Mouse (Mus musculus): ENCODE data around the gene Gm6793. TPM values are rescaled to one million over a fixed set of nuclear protein-coding genes. Genes with fewer than 3 reads are reported as not detected.

Gm6793 gene
- polyA plus RNA-seq, 1 experiment from 2014 or later, result 0.28 TPM

DNA sequence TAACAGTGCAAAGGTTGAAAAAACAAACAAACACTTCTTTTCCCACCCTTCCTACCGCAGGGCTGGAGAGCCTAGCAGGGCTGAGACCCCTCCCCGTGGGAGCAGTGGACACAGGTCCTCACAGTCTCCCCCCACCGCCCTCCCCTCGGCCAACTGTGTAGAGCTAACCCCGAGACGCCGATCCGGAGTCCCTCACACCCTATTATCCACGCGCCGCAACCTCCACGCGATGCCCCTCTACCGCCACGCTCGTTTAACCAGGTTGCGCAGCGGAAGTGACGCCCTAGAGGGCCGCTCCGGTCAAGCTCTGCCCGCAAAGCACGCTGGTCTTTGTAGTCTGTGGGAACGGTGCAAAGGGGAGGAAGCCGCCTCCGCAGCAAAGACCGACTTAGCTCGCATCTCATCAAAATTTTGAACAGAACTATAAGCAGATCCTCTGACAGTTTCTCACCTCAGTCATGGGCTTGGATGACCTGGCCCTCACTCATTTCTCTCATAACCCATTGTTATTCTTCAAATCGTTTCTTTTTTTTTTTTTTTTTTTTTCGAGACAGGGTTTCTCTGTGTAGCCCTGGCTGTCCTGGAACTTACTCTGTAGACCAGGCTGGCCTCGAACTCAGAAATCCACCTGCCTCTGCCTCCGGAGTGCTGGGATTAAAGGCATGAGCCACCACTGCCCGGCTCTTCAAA is 22.7 kb downstream of the Gm6793 start, which contains the start of gene Adat1:
Adat1 (minus strand) TSS at position 290 of the 690 bp plus-strand sequence.
- WGBS (ENCODE audit: insufficient replicate concordance), result 3% methylated on average over 32 of the region's 33 CpGs
- ATAC-seq (peak; percentile 97), DNase-seq (peak; percentile 93)
- Histone ChIP-seq H3K27ac (ENCODE audit: low read depth) (0 out of 2 replicates have a peak within 1 kb of the TSS, but pooled peaks have one; percentile 46), H3K9me3 (ENCODE audit: low read length) (no peaks in the 10 kb centered on the region), H3K9ac (replicated peaks) (peak within 1 kb of the TSS; percentile 73), H3K4me1 (ENCODE audit: insufficient read depth) (0 out of 2 replicates have a peak, but pooled peaks cover 3% of the 10 kb centered on the region), H3K4me3 (ENCODE audit: low read depth, low read length) (peak within 1 kb of the TSS; percentile 72), H3K27me3 (ENCODE audit: insufficient read depth, low read length) (no peaks in the 10 kb centered on the region), H3K4me2 (ENCODE audit: low read depth, low read length) (peak within 1 kb of the TSS; percentile 91), H3K36me3 (replicated peaks; ENCODE audit: insufficient read depth, low read length) (peaks cover 29% of the 10 kb centered on the region)
- TF ChIP-seq CTCF (IDR thresholded peaks at IDR 0.05; ENCODE audit: low read depth), result peak; percentile 9; the same call in 1 of the 2 replicates
- no peak for TF ChIP-seq EP300 (IDR thresholded peaks at IDR 0.05; ENCODE audit: low read depth)

DNA sequence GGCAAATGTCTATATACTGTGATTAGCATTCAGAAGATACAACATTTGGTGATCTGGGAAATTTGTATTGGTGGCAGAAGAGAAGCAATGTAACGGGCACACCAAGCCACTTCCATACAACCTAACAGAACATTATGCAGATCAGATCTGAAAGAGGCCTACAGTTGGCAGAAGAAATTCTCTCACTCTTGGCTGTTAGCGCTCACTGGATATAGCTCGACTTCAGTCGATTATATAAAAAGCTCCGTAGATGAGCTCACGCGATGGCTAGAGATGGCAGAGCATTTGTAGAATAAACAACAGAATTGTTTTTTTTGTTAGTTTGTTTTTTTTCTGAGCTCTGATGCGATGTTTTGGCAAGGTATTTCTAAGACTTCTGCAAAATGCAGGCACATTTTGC is 23.6 kb downstream of the Gm6793 start:
- Histone ChIP-seq H3K27ac (ENCODE audit: low read depth) (no peak overlapping the region), H3K9me3 (ENCODE audit: low read length) (no peaks in the 10 kb centered on the region), H3K4me1 (ENCODE audit: insufficient read depth) (0 out of 2 replicates have a peak, but pooled peaks cover 3% of the 10 kb centered on the region), H3K36me3 (replicated peaks; ENCODE audit: insufficient read depth, low read length) (peaks cover 26% of the 10 kb centered on the region), H3K4me2 (ENCODE audit: low read depth, low read length) (peak overlapping the region; percentile 91), H3K4me3 (ENCODE audit: low read depth, low read length) (peak overlapping the region; percentile 72), H3K27me3 (ENCODE audit: insufficient read depth, low read length) (no peaks in the 10 kb centered on the region), H3K9ac (replicated peaks) (peak overlapping the region; percentile 73)
- ATAC-seq (no peak), DNase-seq (no peak)
- TF ChIP-seq EP300 (IDR thresholded peaks at IDR 0.05; ENCODE audit: low read depth) (no peak), CTCF (IDR thresholded peaks at IDR 0.05; ENCODE audit: low read depth) (no peak)
- 56% methylated on average over 8 of the region's 8 CpGs for WGBS (ENCODE audit: insufficient replicate concordance)

DNA sequence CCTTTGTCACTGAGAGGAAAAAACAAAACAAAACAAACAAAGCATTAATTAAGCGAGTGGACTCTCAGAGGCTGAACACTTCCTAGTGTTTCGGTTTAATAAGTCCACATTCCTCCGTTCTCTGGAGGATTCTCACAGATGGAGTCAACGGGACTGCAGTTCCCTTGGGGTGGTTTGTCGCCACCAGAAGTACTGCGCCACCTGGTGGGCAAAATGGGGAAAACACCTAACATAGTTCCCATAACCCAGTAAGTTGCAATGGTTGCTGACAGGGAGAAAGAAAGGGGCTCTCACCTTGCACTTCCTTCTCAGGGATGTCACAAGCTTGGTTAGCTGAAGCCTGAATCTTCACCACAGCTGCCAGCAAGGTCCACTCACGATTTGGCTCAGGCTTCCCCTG is 24.9 kb downstream of the Gm6793 start:
- 12% methylated on average over 7 of the region's 7 CpGs for WGBS (ENCODE audit: insufficient replicate concordance)
- ATAC-seq (peak; percentile 56), DNase-seq (peak; percentile 87)
- Histone ChIP-seq H3K4me3 (ENCODE audit: low read depth, low read length) (no peak overlapping the region), H3K36me3 (replicated peaks; ENCODE audit: insufficient read depth, low read length) (peaks cover 20% of the 10 kb centered on the region), H3K4me2 (ENCODE audit: low read depth, low read length) (no peak overlapping the region), H3K4me1 (ENCODE audit: insufficient read depth) (0 out of 2 replicates have a peak, but pooled peaks cover 3% of the 10 kb centered on the region), H3K9me3 (ENCODE audit: low read length) (no peaks in the 10 kb centered on the region), H3K9ac (replicated peaks) (no peak overlapping the region), H3K27ac (ENCODE audit: low read depth) (no peak overlapping the region), H3K27me3 (ENCODE audit: insufficient read depth, low read length) (no peaks in the 10 kb centered on the region)
- TF ChIP-seq EP300 (IDR thresholded peaks at IDR 0.05; ENCODE audit: low read depth), result no peak
- TF ChIP-seq CTCF (IDR thresholded peaks at IDR 0.05; ENCODE audit: low read depth), result peak; percentile 95

DNA sequence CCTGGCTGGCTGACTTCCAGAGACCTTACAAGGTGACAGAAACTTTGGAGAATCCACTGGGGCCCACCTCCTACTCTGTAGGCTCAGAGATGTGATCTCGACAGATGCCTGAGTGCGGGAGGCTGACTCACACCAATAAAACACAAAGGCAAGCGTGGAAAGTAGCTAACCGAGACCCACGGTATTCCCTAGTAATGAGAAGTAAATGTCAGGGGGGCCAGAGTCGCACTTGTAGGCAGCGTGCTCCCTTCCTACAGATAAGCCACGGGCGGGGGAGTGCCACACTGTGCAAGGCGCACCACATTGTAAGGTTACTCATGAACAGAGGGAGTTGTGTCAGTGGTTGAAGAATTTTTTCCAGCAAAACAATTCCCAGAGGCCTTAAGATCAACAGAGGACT is 30.3 kb downstream of the Gm6793 start:
- H3K9ac ChIP-seq (replicated peaks), result no peak overlapping the region
- 79% methylated on average over 10 of the region's 10 CpGs for WGBS (ENCODE audit: insufficient replicate concordance)
- TF ChIP-seq EP300 (IDR thresholded peaks at IDR 0.05; ENCODE audit: low read depth) (no peak), CTCF (IDR thresholded peaks at IDR 0.05; ENCODE audit: low read depth) (no peak)
- no peaks in the 10 kb centered on the region for H3K27me3 ChIP-seq (ENCODE audit: insufficient read depth, low read length)
- H3K4me3 ChIP-seq (ENCODE audit: low read depth, low read length), result no peak overlapping the region
- no peaks in the 10 kb centered on the region for H3K4me1 ChIP-seq (ENCODE audit: insufficient read depth)
- no peak overlapping the region for H3K4me2 ChIP-seq (ENCODE audit: low read depth, low read length)
- H3K36me3 ChIP-seq (replicated peaks; ENCODE audit: insufficient read depth, low read length), result peaks cover 18% of the 10 kb centered on the region
- no peaks in the 10 kb centered on the region for H3K9me3 ChIP-seq (ENCODE audit: low read length)
- ATAC-seq, result no peak
- no peak overlapping the region for H3K27ac ChIP-seq (ENCODE audit: low read depth)
- DNase-seq, result no peak

DNA sequence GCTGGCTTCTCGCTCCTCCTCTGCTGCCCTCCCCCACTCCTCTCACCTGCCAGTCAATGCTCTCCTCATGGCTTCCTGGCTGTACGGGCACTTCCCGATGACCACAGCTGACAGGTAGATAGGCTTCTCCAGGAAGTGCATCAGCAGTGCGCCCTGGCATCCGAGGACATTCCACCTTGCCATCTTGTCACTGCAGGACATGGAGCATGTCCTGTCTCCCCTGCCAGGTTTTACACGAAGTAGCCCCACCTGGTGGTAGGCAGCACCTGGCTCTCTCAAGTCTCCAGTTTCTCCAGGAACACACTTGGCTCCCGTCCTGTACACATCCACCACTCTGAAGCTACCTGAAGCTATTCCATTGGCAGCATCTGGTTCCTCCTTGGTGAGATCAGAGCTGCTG is 32.7 kb downstream of the Gm6793 start:
- peaks cover 14% of the 10 kb centered on the region; the same call in 1 of the 2 replicates for H3K36me3 ChIP-seq (replicated peaks; ENCODE audit: insufficient read depth, low read length)
- WGBS (ENCODE audit: insufficient replicate concordance), result 74% methylated on average over 7 of the region's 7 CpGs

DNA sequence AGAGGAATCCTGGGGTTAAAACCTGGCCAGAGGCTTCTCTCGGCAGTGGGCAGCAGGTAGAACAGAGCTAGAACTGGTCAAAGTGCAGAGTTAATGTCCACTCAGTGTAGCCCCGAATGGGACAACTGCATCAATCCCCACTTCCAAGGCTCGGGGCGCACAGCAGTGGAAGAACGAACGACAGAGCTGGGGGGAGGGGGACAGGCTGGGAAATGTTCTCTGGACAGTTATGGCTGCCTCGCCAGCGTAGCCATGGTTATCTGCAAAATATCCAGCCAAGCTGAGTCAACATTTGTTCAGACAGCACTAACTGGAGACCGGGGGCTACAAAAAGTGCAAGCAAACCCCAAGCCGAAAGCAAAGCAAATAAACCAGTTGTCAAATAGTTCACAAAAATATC is 36.7 kb downstream of the Gm6793 start:
- H3K27ac ChIP-seq (ENCODE audit: low read depth), result no peak overlapping the region
- WGBS (ENCODE audit: insufficient replicate concordance), result 59% methylated on average over 10 of the region's 10 CpGs
- TF ChIP-seq CTCF (IDR thresholded peaks at IDR 0.05; ENCODE audit: low read depth) (no peak), EP300 (IDR thresholded peaks at IDR 0.05; ENCODE audit: low read depth) (no peak)
- H3K4me1 ChIP-seq (ENCODE audit: insufficient read depth), result peaks cover 4% of the 10 kb centered on the region; the same call in 1 of the 2 replicates
- ATAC-seq, result peak; percentile 47
- 0 out of 2 replicates have a peak overlapping the region, but pooled peaks have one; percentile 7 for H3K9ac ChIP-seq (replicated peaks)
- H3K36me3 ChIP-seq (replicated peaks; ENCODE audit: insufficient read depth, low read length), result peaks cover 3% of the 10 kb centered on the region; the same call in 1 of the 2 replicates
- no peaks in the 10 kb centered on the region for H3K27me3 ChIP-seq (ENCODE audit: insufficient read depth, low read length)
- no peak for DNase-seq
- H3K4me2 ChIP-seq (ENCODE audit: low read depth, low read length), result peak overlapping the region; percentile 44
- H3K4me3 ChIP-seq (ENCODE audit: low read depth, low read length), result no peak overlapping the region
- H3K9me3 ChIP-seq (ENCODE audit: low read length), result no peaks in the 10 kb centered on the region; the same call in 1 of the 2 replicates

More for the DNA sequence above, 32.7 kb downstream of the Gm6793 start:
- no peak overlapping the region for H3K27ac ChIP-seq (ENCODE audit: low read depth)
- no peak for DNase-seq
- H3K4me1 ChIP-seq (ENCODE audit: insufficient read depth), result no peaks in the 10 kb centered on the region
- no peaks in the 10 kb centered on the region for H3K9me3 ChIP-seq (ENCODE audit: low read length)
- H3K27me3 ChIP-seq (ENCODE audit: insufficient read depth, low read length), result no peaks in the 10 kb centered on the region
- ATAC-seq, result no peak
- H3K4me3 ChIP-seq (ENCODE audit: low read depth, low read length), result no peak overlapping the region
- TF ChIP-seq CTCF (IDR thresholded peaks at IDR 0.05; ENCODE audit: low read depth) (peak; percentile 53), EP300 (IDR thresholded peaks at IDR 0.05; ENCODE audit: low read depth) (no peak)
- no peak overlapping the region for H3K4me2 ChIP-seq (ENCODE audit: low read depth, low read length)
- no peak overlapping the region for H3K9ac ChIP-seq (replicated peaks)
